Mouse (Mus musculus): ENCODE measurements around the gene Nol4l.

GRCm38 (mm10) chr2:153483118-153483983 is 46.4 kb downstream of the Nol4l start:
- TF ChIP-seq CTCF (IDR thresholded peaks at IDR 0.05; ENCODE audit: extremely low read depth, insufficient read length, insufficient replicate concordance, low read depth, low read length) (no peak), POLR2A (IDR thresholded peaks at IDR 0.05; ENCODE audit: low read depth, low read length) (no peak)

All from small intestine, adult 2 months (tissue).